Mouse (Mus musculus) spleen, adult 2 months (tissue): ENCODE measurements at regions not wholly inside any gene's neighbourhood (a gene's known extent, or its start where the extent isn't known, plus 50 kb on each side); places are given as distances from the start of the nearest gene placed in this dataset.

Experiments used
- CTCF ChIP-seq: fragments of 200-500 bp; IDR thresholded peaks from 2 replicates; pipeline ENCODE4 v1.5.1; 2011; ENCODE audit warnings: mild to moderate bottlenecking, inconsistent platforms; ENCODE audit not compliant: insufficient read depth, insufficient read length, insufficient replicate concordance; ENCODE audit errors: extremely low read depth
- POLR2A ChIP-seq: fragments of 200-500 bp; IDR thresholded peaks from 2 replicates; pipeline ENCODE4 v1.6.1; 2011; ENCODE audit warnings: low read depth, low read length, inconsistent platforms

GRCm38 (mm10) chr19:26088318-26088717 is 416.1 kb downstream of the Dmrt2 start:
- TF ChIP-seq POLR2A: no peak
- no peak for TF ChIP-seq CTCF
